Mouse (Mus musculus) left cerebral cortex, adult 8-10 months (tissue): Measurements from ENCODE around the gene Ddias. TPM values are rescaled to one million over a fixed set of nuclear protein-coding genes. Genes with fewer than 3 reads are reported as not detected.

Source experiments
- DNase-seq, 2 experiments: peaks; one replicate each; pipeline ENCODE4 v3.0.0; 2022; ENCODE audit warnings: low spot score in 2 of 2
- total RNA-seq, 4 experiments: library from RNA; stranded (reverse); gene quantifications; 2 replicates each; pipeline ENCODE4 v1.2.4; 2022

The Ddias gene
- total RNA-seq, 4 experiments from 2014 or later: 0.53 to 0.95 (median 0.74) TPM

DNA sequence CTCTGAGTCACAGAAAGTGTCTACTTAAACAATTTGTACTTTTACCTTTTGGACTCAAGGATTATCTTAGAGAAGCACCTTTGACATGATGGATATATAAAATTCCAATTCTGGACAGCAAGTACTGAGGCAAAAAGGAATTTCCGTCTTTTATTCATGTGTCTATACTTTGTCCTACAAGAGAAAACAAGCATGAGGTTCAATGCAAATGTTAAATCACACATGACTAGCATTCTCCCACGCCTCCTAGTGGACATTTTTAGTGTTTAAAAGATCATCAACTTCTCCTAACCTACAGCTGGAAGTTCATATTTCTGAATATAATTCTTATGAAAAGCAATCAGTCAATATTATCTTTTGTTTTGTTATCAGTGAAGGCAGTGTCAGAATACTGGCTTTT lies 7.5 kb downstream of the Ddias start:
- DNase-seq: no peak

DNA sequence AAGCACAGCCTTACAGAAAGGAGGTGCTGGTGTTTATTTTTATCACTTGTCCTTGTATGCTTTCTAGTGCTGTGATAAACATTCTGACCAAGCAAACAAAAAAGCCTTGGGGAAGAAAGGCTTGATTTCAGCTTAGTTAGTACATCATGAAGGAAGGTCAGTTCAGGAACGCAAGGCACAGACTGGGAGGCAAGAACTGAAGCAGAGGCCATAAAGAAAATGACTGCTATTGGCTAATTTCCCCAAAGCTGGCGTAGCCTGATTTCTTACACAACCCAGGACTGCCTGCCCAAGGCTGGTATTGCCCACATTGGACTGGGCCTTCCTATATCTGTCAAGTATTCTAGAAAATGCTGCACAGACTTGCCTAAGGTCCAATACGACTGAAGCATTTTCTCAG lies 25.8 kb downstream of the Ddias start:
- DNase-seq: no peak

DNA sequence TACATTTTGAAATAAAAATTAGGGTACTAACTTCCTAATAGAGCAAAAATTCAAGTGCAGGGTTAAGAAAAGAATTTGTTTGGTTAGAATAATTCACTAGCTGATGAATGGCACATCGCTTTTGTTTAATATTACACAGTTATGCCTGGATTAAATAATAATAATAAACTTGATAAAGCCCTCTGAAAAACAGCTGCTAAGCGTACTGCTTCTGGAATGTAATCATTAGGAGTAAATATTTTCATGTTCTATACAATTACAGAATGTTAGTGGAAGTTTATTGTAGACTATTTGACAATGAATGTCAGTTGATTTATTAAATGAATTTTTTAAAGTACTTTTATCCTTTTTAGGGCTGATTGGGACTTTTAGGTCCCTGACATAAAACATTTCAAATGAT lies 31.8 kb downstream of the Ddias start:
- DNase-seq: no peak

DNA sequence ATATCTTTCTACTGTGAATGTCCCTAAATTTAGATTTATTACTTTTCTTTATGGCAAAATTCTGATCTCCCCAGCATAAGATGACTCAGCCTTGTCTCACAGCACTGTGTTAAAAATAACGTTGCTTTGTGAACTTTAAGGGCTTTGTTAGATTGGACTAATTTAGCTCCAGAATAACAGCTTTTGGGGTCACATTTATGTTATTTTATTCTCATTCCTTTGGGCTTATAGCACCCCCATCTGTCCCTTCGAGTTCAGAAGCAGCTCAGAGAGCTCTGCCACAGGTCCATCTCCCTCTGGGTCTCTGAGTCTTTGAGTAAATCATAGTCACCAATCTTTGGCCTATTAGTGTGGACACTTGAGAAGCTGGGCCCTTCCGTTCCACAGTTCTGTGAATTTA lies 36.1 kb downstream of the Ddias start:
- DNase-seq: no peak

DNA sequence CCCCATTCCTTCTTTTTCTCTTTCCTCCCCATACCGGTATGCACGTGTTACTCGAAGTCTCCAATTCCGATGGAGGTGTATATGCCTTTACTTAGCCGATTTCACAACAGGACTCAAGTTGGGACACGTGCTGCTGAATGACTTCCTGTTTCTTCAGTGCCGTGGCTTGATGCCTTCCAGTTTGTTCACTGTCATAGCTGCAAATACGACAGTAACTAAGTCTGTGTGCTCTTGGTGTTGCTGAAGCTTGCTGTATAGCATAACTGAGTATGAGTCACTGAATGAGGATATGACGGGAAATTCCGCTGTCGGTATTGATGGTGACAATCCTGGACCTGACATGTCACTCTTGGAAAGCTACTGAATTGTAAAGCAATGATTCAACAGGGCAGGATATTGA lies 36.8 kb downstream of the Ddias start:
- DNase-seq: no peak

DNA sequence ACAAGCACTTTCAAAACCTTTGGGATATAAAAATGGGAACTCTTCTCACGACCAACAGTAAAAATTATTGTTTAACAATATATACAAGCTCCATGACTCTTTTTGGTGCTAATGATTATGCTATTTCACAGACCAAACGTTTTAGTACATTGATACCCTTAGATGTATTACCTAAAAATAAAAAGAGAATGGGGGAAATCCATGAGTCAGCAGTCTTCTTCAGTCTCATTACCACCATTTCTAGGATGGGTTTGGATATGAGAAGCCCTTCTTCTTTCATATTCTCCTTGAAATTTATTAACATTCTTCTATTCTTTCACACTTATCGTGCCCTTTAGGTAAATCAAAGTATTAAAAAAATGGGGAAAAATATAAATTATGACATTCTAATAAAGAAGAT lies 37.6 kb downstream of the Ddias start:
- DNase-seq: no peak

DNA sequence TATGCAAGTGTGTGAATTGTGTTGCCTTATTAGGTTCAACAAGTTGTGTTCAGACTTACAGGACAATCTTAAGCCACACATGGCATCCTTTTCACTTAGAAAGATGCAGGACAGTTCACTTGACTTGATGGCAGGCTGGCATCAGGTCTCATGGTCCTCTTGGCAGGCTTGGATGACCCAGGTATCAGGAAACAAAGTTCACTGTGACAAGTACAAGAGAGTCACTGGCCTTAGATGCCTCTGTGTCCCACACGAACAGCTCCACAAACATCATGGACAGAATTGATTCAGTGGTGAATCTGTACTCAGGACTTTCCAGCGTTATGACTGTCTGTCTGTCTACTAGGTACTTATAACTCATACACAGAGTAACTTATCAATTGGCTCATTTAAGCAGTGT lies 39.7 kb downstream of the Ddias start:
- DNase-seq: no peak

DNA sequence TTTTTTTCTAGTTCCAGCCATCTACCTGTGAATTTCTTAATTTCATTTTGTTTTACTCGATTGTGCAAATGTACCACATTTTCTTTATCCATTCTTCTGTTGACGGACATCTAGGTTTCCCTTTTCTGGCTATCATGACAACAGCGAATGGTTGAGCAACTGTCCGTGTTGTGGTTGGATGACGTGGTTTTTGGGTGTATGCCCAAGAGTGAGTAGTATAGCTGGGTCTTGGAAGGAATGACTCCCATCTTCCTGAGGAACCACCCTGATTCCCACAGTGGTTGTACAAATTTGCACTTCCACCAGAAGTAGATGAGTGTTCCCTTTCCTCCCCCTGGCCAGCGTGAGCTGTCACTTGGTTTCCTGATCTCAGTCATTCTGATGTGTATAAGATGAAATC lies 41.7 kb downstream of the Ddias start:
- DNase-seq: no peak

DNA sequence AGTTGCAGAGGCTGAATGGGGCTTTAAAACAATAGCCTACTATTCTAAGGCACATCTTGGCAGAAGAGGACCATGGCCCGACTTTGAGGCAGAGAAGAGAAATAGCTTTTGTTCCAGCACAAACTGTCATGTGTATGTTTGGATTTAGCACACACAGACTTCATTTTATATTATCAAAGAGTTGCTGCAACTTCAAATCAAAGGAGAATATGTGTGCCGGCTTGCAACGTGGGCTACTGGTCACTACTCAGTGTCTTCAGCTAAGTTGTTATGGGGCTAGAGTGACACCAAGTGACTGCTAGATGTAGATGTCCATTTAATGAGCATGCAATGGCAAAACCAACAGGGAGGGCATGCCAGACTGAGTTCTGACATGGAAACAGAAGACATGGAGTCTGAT lies 46.1 kb downstream of the Ddias start:
- DNase-seq: peak in 1 of 2 experiments; percentile 20

DNA sequence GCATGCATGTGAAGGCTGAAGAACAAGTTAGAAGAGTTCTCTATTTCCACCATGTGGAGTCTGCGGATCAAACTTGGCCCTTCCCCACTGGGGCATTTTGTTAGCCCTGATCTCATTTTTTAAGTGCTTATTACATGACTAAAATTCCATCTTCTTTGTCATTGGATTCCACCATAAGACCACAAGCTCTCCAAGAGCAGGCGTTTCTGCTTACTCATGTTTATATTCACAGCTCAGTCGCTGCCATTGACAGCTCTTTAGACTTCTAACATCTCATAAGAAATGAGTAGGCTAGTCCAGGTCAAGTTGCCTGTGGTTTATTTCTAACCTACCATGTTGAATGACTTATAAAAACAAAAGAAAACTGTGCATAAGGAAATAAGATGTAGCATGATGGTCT lies 47.8 kb downstream of the Ddias start:
- no peak for DNase-seq

DNA sequence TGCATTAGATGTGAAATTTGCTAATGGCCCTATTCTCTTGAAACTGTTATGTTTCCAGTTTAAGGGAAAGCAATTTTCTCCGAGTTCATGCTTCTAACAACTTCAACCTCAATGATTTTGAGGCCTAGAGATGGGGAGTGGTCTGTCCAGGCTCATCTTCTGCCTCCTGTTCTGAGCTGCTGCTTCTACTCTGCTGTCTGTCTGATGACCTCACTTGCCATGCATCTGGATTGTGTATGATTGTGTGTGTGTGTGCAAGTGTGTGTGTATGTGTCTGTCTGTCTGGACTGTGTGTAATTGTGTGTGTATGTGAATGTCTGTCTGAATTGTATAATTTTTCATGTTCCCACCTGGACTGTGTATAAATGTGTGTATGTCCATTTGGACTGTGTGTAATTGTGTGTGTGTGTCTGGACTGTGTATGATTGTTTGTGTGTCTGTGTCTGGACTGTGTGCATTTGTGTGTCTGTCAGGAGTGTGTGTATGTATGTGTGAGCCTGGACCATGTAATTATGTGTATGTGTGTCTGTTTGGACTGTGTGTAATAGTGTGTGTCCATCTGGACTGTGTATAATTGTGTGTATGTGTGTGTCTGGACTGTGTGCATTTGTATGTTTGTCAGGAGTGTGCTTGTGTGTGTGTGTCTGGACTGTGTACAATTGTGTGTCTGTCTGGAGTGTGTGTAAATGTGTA lies 51.5 kb downstream of the Ddias start:
- DNase-seq: no peak

DNA sequence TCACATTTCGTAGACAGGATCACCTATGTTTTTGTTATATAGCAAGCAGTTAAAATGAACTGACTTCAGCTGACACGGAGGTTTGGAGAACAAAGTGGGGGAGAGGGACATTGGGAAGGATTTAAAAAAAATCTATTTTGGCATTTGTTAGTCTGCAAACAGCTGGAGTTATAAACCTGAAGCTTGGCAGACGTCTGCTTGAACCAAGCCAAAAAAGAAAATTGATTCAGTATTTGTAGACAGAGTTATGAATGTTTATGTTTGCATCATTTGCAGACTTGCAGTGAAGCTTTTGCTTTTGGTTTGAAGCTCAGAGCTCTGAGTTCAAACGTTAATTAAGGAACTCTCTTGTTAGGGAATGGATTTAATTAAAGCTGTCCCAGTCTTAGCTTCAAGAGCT lies 52.2 kb downstream of the Ddias start:
- DNase-seq: no peak

DNA sequence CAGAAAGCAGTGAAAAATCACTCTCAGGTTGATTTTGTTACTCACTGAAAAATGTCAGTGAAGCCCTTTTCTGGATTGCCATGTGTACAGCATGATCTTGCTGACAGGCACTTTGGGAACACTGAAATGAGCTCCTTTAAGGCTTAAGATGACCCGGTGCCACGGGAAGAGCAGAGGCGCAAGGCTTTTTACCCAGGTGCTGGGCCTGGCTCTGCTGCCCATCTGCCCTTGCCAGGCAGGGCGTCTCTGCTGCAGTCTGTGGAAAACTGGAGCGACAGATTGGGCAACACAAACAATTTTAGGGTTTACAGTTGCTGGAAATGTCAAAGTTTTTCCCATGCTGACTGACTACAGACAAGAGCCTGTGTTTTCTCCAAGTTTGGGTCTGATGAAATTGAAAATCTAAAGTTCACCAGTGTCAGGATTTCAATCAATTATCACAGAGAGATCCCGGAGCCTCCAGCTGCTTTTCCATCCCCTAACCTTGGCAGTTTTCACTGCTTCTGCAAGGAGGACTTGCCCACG lies 53.0 kb downstream of the Ddias start:
- no peak for DNase-seq

DNA sequence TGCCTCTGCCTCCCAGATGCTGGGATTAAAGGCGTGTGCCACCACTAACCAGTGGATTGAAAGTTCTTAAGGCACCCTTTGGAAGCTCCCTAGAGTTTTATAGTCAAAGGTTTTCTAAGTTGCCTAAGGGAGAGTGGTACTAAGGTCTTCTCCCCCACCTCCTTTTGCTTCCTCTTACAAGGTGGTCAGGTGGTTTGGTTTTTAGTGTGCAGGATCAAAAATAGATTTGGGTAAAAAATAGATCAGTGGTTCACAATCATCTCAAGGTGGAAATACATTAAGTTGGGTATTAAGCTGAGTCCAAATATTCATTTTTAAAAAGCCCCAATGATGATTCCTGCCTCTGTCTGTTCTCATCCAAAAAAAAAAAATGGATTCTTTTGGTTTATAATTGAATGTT lies 53.6 kb downstream of the Ddias start:
- no peak for DNase-seq

DNA sequence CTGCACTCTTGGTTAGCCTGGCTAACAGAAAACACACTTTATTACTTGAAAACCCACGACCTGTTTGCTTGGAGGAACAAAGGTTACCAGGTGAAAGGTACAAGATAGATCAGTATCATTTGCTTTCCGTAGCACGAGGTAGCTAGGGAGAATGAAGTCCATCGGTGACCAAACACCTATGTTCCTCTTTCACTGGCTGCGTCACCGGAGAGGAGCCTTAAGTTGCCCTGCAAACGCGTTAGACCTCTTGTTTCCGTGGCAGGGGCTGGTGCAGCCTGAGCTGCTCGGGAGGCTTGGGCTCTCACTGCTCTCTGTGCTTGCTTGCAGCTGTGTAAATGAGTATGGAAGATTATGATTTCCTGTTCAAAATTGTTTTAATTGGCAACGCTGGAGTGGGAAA lies 54.4 kb downstream of the Ddias start:
- no peak for DNase-seq

DNA sequence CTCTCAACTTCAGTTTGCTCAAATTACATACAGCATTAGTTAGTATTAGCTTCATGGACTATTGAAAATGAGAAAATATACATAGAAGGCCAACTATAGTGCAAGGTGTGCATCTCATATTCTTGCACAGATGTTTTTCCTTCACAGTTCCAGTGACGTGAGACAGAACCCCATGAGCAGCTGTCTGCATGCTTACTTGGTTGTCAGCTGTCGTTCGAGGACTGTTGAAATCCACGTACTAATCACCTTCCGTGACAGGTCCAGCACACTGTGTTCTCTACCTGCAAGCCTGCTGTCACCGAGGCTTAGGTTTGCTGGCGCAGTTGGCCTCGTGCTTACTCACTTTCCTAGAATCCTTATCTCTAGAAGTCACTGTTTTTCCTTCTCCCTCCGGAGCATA lies 56.2 kb downstream of the Ddias start:
- no peak for DNase-seq

DNA sequence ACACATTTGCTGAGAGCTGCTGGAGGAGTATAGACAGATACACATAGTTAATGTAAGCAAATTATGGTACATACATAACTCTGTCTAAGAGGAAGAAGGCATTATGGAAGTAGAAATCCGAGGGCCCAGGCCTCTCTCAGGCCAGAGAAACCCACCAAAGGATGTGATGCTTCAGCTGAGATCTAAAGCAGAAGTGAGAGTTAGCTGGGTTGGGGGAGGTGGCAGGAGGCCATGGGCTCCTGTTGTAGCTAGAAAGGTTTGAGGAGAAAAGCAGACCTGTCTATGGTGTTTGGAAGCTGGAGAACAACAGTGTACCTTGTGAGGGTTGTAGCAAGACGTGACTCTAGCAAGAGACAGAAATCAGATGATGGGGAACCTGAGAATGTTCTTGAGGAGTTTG lies 56.8 kb downstream of the Ddias start:
- DNase-seq: no peak

DNA sequence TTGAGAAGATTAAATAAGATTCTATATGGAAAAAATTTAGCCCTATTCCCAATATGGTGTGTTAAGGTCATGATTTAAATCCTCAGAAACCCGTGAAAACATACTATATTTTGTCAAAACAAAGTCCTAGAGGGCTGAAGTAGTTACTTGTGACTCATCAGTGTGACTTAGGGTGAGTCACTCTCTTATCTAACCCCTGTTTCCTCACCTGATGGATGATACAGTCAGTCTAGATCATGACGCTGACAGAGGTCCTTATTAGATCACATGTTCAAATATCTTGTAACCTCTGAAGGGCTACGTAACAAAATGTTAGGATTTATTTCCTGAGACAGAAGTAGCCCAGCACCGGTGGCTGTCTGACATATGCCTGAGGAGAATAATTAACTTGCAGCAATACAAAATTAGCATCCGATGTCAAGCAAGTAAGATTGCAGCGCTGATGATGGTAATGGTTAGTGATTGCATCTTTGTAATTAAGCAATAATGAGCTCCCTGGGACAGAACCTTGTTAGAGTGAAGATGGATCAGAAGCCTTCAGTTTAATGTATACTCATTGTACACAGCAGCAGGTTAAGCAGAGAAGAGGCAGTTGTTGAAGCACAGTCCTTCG lies 62.3 kb downstream of the Ddias start:
- DNase-seq: no peak

Other genes with a start within 250 kb of the Ddias start
- 10 to 100 TPM; 20.5 to 23.3 (median 21.9) TPM for gene Ankrd42, start 237.1 kb downstream of the Ddias start, total RNA-seq
- 10 to 100 TPM; 52.4 to 61.7 (median 57.1) TPM for gene Pcf11, start 204.3 kb downstream of the Ddias start, total RNA-seq
- 10 to 100 TPM; 42.1 to 51.0 (median 47.8) TPM for gene Rab30, start 132.6 kb downstream of the Ddias start, total RNA-seq
- 10 to 100 TPM; 11.3 to 15.8 (median 14.7) TPM for gene Prcp, start 223 bp upstream of the Ddias start, total RNA-seq
- gene Fam181b, start 205.6 kb upstream of the Ddias start, total RNA-seq: 10 to 100 TPM; 15.8 to 22.3 (median 19.5) TPM